Mouse (Mus musculus) urinary bladder, adult 18-20 months (tissue): ENCODE measurements around the gene Upp2.

Source experiments
- DNase-seq, 2 experiments: peaks; one replicate each; pipeline ENCODE4 v3.0.0; 2022; ENCODE audit warnings: low spot score in 2 of 2, mixed read lengths in 2 of 2

The Upp2 gene

GRCm38 (mm10) chr2:58551866-58552265 lies 15.2 kb upstream of the Upp2 start:
- DNase-seq = no peak

DNA sequence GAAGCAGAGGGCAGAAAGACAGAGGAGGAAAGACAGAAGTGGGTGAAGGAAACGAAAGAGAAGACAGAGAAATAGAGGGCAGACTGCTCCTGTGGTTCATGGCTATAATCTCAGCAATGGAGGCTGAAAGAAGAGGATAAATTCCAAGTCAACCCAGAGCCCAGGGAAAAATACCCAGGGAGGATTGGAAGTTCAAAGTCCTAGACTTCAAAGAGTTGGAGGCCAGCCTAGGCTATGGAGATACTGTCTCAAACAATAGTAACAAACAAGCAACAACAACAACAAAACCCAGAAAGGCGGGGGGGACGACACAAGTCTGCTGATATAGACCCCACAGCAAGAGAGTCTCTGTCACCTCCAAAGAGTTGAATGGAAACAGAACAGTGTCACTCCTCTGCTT lies 14.8 kb upstream of the Upp2 start:
- DNase-seq = no peak

DNA sequence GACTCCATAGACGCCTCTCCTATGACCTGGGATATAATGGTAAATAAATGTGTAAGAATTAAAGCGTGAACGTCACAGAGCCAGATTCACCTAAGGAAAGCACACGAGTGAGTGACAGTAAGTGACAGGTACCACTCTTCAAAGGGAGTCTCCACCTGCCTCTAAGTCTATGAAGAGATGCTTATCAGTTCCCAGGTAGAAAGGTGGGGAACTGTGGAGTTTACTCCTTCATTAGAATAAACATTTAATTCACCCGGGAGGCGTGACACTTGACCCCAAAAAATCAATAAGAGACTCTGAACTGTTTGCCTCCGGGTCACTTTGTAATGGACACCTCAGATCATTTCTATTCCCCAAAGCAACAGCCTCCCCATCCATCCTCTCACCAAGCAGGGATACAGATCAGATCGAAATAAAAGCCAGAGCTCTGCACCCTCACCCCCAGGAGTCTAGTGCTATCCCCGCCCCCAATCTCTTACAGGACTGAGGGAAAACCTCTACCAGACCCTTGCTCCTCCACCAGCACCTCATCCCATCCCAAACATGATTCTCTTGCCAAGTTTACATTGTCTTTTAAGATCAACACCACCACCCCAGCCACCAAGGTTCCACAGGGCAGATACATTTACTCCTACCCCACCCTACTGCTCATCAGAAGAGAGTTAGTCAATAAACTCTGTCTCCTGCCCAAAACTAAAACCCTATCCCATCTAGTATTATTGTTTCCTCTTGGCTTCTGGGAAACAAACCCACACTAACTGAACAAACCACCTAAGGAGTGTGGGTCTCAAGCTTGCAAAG lies 9.9 kb upstream of the Upp2 start:
- no peak for DNase-seq

DNA sequence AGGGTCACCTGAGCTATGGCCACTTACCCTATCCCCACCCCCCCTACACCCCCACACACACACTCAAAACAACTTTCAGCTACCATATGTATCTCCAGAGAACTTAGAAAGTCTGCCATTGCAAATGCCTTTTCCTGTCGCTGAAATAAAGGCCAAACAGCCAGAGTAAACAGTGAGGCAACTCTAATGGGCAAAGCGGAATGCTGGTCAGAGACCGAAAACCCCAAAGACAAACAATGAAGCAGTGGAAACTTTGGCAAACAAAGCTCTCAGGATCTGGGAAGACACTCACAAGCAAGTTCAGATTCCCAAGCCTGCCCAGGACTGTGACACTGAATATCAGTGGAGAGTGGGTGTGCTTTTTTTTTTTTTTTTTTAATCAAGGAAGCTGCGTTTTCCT lies 5.0 kb upstream of the Upp2 start:
- DNase-seq = no peak

- no peak for DNase-seq
Measured at GRCm38 (mm10) chr2:58565267-58565666, 1.8 kb upstream of the Upp2 start.

DNA sequence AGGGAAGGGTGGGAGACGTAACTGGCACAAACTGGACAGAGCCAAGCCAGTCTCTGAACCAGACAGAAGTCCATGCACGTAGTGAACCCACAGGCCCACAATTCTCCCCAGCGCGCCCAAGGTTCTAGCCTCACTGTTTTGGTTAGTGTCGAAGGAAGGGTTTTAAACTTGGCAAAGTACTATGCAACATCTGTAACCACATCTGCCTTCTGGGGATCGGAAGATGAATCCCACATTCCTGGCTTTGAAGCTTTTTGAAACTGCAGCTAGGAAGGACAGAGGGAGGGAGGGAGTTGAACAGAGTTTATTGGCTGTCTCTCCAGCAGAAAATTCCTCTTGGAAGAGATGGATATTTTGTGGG lies 1.1 kb upstream of the Upp2 start:
- DNase-seq = no peak

DNA sequence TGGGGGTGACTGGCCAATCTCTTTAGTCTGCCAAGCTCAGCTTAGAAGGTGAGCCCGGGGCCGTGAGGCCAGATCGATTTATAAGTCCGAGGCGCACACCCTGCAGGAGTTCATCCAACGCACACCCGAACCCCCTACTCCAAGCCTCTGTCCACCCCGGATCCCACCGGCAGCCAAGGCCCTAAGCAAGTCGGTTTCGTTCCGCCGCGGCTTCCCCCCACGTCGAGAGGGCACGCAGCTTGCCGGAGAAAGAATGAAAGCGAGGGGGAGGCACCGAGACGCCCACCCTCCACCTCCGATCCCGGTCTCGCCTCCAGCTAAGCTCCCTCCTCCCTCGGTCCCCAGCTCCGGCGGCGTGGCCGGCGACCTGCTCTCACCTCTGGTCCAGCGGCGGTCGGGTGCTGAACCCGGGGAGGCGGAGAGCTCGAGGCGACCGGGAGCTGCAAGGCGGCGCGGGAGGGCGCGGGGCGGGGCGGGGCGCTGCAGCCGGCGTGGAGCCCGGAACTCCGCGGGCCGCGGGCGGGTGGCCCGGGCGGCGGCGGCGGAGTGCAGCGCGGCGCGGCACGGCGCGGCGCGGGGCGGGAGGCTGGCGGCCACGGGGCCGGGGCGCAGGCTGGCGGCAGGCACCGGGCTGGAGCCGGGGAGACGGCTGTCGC lies 560 bp upstream of the Upp2 start:
- DNase-seq = peak; percentile 54 to 66

DNA sequence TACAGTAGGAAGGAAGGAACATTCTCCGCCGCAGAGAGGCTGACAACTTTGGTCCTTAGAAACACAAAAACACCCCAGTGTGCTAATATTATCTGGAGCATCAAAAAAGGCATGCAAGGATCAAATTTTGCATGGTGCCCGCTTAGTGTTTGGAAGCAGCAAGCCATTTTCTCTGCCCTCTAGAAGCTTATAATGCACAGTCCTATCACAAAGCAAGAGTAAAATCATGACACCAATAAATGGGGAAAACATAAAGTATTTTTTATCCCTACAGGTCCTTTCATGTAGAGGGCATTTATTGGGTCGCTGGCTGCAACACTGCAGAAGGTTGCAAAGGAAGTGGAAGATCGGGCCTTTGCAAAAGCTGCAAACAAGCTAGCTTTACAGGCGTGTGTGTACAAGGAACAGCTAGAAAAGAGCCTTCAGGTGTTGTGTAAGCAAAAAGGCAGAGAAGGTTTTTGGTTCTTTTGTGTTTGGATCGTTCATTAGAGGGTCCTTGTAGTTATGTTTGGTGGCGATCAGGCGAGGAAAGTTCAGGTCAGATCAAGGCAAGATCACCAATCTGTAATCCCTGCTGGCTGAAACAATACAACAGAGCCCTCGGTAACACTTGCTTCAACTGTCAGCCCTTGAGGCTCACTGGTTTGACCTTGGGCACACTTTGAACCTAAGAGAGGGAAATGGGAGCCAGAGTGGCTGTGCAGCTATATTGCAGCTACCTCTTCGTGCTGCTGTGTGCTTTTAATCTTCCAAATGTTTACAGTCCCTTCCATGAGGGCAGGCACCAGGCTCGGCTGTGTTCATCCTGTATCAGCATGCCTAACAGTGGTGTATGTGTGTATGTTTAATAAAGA lies 995 bp downstream of the Upp2 start:
- DNase-seq = no peak

GRCm38 (mm10) chr2:58568841-58569645 lies 1.9 kb downstream of the Upp2 start:
- no peak for DNase-seq

GRCm38 (mm10) chr2:58574167-58574566 lies 7.1 kb downstream of the Upp2 start:
- no peak for DNase-seq

- no peak for DNase-seq
Measured at GRCm38 (mm10) chr2:58586311-58586710, 19.2 kb downstream of the Upp2 start.

DNA sequence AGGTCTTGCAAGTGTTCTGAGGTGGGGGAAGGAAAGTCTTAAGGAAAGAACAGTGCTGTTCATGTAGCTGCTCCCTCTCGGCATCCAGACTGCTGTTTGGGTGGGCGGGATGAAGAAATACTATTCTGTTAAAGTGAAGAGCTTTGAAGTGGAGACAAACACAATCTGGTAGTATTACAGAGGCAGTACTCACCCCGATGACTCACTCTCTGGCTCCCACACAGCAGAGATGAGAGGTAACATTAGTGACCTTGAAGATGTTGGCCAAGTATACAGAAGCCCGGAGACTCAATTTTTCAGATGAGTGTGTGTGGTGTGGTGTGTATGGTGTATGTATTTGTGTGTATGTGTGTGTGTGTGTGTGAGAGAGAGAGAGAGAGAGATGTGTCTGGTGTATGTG lies 22.5 kb downstream of the Upp2 start:
- no peak for DNase-seq

DNA sequence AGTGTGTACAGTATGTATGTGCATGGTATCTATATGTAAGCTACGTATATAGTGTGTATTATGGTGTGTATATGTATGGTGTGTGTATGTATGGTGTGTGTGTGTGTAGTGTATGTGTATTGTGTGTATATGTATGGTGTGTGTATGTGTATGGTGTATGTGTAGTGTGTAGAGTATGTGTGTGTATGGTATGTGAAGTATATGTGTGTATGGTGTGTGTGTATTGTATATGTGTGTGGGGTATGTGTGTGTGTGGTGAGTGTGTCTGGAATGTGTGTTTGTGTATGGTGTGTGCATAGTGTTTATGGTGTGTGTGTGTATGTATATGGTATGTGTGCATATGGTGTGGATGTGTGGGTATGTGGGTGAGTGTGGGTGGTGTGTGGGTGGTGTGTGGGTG lies 23.0 kb downstream of the Upp2 start:
- no peak for DNase-seq

DNA sequence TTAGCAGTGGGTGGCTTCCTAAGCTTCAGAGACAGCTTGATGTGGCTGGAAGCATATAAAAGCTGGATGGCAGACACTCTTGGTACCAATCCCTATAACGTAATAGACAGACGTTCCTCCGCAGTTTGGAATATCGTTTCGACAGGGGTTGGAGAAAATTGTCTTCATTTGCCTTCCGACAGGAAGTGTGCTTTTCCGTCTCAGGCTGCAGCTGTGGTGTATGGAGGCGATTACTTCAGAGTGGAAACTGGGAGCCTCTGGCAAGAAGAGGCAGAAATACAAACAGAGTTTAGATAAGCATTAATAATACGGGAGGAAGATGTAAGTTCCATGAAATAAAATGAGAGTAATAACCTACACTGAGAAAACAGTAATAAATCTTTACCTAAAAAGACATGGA lies 28.3 kb downstream of the Upp2 start:
- no peak for DNase-seq

- no peak for DNase-seq
Measured at GRCm38 (mm10) chr2:58596774-58597342, 29.8 kb downstream of the Upp2 start.

DNA sequence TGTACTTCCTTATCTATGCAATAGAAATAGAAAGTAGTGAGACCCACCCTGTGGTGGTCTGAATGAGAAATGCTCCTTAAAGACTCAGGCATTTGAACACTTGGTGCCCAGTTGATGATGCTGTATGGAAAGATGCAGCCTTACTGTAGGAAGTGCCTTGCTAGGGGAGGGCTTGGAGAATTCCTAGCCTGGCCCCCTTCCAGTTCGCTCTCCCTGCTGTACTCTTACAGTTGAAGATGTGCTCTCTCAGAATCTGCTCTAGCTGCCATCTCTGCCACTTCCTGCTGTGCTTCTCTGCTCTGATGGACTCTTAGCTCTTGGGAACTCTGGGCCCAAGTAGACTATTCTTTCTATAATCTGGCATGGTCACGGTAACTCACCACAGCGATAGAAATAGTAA lies 30.5 kb downstream of the Upp2 start:
- DNase-seq = no peak

- no peak for DNase-seq
Measured at GRCm38 (mm10) chr2:58599639-58600038, 32.5 kb downstream of the Upp2 start.

DNA sequence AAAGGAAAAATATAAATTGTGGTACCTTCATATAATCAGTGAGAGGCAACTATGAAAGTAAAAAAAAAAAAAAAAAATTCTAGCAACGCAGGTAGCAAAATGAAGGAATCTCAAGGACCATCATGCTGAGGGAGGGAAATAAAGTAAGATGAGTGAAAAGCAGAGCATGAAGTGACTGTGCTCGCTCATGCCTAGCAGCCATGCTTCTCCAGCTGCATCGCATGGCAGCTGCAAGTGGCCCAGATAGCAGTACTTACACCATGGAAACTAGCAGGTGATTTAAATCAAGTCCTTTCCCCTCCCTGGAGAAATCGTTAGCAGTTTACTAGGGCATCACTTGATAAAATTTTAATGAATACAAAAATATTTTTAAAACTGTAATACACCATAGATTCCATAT lies 34.3 kb downstream of the Upp2 start:
- no peak for DNase-seq

- DNase-seq = no peak
Measured at GRCm38 (mm10) chr2:58603379-58603778, 36.3 kb downstream of the Upp2 start.

DNA sequence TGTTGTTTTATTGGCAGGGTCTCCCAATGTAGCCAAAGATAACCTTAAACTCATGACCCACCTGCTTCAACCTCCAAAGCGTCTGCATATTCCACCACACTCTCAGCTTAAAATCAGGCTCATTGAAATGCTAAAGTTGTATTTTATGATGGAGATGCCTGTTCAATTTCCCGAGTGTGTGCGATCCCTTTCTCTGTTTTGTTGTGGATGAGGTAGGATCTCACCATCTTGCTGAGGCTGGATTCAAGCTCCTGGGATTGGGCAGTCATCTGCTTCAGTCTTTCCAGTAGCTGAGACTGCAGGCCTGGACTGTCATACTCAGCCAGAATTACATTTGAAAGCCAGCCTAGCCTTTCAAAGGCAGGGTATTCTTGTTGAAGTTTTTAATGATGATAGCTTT lies 37.7 kb downstream of the Upp2 start:
- no peak for DNase-seq

DNA sequence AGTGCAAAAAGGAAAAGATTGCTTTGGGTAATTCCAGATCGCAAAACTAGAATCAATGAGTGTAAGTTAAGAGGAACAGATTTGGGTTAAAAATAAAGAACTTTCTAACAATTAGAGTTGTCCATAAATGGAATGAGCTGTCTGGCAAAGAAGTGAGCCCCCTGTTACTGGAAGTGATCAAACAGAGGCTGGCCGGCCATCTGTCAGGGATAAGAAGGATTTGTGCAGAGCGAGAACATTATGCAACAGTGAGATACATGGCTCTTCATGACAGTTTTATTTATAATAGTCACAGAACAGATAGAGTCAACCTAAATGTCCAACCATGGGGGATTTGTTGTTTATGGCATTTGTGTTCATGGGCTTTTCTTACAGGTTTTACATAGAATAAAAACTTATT lies 46.6 kb downstream of the Upp2 start:
- no peak for DNase-seq

DNA sequence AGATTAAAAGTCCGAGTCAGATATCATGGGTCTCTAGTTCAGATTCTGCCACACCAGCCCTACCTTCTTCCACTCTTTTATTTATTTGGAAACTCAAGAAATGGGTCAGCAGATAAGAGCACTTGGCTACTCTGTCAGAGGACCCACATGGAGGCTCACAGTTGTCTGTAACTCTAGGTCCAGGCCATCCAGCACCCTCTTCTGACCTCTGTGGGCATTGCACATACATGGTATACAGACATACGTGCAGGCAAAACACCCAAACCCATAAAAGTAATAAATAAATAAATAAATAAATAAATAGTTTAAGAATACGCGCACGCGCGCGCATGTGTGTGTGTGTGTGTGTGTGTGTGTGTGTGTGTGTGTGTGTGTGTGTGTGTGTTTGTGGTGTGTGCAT lies 47.8 kb downstream of the Upp2 start:
- DNase-seq = no peak
